Mouse (Mus musculus): ENCODE data around the gene Nfkbia. TPM values are rescaled to one million over a fixed set of nuclear protein-coding genes. Genes with fewer than 3 reads are reported as not detected.
A peak's percentile ranks its signal among the peaks of the same experiment; 100 is the strongest.

Nfkbia gene
- total and polyA plus RNA-seq, 2 experiments from 2014 or later: 79.0 to 86.6 TPM

- WGBS: 68% methylated on average over 6 of the region's 6 CpGs
- peak; percentile 42 for DNase-seq (ENCODE audit: low spot score)
Observed at GRCm38 (mm10) chr12:55484800-55485199, 7.6 kb downstream of the Nfkbia start.

DNA sequence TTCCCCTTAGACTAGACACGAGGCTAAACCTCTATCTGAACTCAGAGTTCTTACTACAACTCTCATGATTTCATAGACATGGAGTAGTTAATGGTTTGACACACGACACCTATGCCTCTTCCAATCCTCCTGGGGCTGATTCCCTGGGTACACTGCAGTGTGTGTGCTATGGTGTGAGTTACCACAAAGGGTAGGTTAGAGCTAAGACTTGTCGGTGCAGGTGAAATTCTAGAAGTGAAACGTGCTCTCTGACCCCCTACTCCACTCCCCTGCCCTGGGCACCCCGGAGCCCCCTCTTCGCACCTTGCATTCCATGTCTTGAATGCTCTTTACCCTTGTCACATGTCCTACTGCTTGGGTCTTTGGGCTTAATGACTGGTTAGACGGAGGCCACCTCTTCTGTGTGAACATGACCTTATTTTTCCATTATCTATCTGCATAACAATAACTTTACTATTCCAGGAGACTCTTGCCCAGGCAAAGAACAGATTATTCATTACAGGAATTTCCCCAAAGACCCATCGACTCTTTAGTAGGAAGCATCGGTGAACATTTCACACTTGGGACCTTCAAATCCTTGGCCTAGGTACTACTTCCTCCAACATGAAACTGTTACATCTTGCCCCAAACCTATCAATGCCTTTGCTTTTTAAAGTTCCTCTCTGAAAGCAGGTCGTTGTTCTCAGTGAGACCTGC lies 8.2 kb downstream of the Nfkbia start:
- Histone ChIP-seq H3K36me3 (ENCODE audit: insufficient read depth, low read length) (no peaks in the 10 kb centered on the region; the same call in 1 of the 2 replicates), H3K9me3 (ENCODE audit: low read length) (no peaks in the 10 kb centered on the region), H3K9ac (replicated peaks; ENCODE audit: low read length) (no peak overlapping the region), H3K4me2 (ENCODE audit: low read depth, low read length) (no peak overlapping the region), H3K27me3 (ENCODE audit: insufficient read depth, low read length) (no peaks in the 10 kb centered on the region), H3K27ac (no peak overlapping the region), H3K4me3 (ENCODE audit: low read length) (no peak overlapping the region), H3K4me1 (ENCODE audit: insufficient read depth, low read length) (0 out of 2 replicates have a peak, but pooled peaks cover 3% of the 10 kb centered on the region)
- no peak for ATAC-seq
- no peak for DNase-seq (ENCODE audit: low spot score)
- TF ChIP-seq CTCF (IDR thresholded peaks at IDR 0.05; ENCODE audit: low read depth): no peak
- 81% methylated on average over 10 of the region's 10 CpGs for WGBS

More at GRCm38 (mm10) chr12:55484800-55485199, 7.6 kb downstream of the Nfkbia start:
- no peak overlapping the region for H3K9ac ChIP-seq (replicated peaks; ENCODE audit: low read length)
- H3K27me3 ChIP-seq (ENCODE audit: insufficient read depth, low read length): no peaks in the 10 kb centered on the region
- no peak for TF ChIP-seq CTCF (IDR thresholded peaks at IDR 0.05; ENCODE audit: low read depth)
- no peak overlapping the region for H3K27ac ChIP-seq
- 0 out of 2 replicates have a peak, but pooled peaks cover 3% of the 10 kb centered on the region for H3K4me1 ChIP-seq (ENCODE audit: insufficient read depth, low read length)
- no peaks in the 10 kb centered on the region for H3K9me3 ChIP-seq (ENCODE audit: low read length)
- H3K4me3 ChIP-seq (ENCODE audit: low read length): no peak overlapping the region
- H3K36me3 ChIP-seq (ENCODE audit: insufficient read depth, low read length): no peaks in the 10 kb centered on the region; the same call in 1 of the 2 replicates
- peak; percentile 84 for ATAC-seq
- H3K4me2 ChIP-seq (ENCODE audit: low read depth, low read length): no peak overlapping the region

- Histone ChIP-seq H3K9me3 (ENCODE audit: low read length) (no peaks in the 10 kb centered on the region), H3K36me3 (ENCODE audit: insufficient read depth, low read length) (no peaks in the 10 kb centered on the region; the same call in 1 of the 2 replicates), H3K9ac (replicated peaks; ENCODE audit: low read length) (no peak overlapping the region), H3K4me1 (ENCODE audit: insufficient read depth, low read length) (no peaks in the 10 kb centered on the region), H3K27ac (no peak overlapping the region), H3K4me3 (ENCODE audit: low read length) (no peak overlapping the region), H3K4me2 (ENCODE audit: low read depth, low read length) (no peak overlapping the region), H3K27me3 (ENCODE audit: insufficient read depth, low read length) (no peaks in the 10 kb centered on the region)
- TF ChIP-seq CTCF (IDR thresholded peaks at IDR 0.05; ENCODE audit: low read depth): no peak
- 74% methylated on average over 5 of the region's 5 CpGs for WGBS
- no peak for ATAC-seq
- no peak for DNase-seq (ENCODE audit: low spot score)
Observed at GRCm38 (mm10) chr12:55483591-55483990, 8.9 kb downstream of the Nfkbia start.

DNA sequence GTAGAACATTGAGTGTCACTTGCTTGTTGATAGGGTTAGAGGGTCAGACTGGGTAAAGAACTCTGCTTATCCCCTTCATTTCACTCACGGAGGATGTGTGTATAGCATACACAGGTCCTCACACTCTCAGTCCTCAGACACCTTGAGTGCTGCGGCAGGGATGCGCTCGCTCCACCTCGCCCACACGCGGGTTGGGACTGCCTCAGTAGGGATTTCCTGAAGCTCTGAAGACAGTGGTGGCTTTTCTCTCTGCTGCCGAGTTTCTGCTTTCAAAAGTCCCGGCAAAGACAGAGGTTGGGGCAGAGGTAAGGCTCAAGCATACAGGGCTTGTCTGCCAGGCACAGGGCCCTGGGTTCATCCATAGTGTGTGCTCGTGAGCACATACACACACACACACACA lies 9.7 kb downstream of the Nfkbia start:
- Histone ChIP-seq H3K4me3 (ENCODE audit: low read length) (no peak overlapping the region), H3K4me1 (ENCODE audit: insufficient read depth, low read length) (no peaks in the 10 kb centered on the region), H3K36me3 (ENCODE audit: insufficient read depth, low read length) (no peaks in the 10 kb centered on the region), H3K27me3 (ENCODE audit: insufficient read depth, low read length) (no peaks in the 10 kb centered on the region), H3K9me3 (ENCODE audit: low read length) (no peaks in the 10 kb centered on the region), H3K27ac (no peak overlapping the region), H3K9ac (replicated peaks; ENCODE audit: low read length) (no peak overlapping the region), H3K4me2 (ENCODE audit: low read depth, low read length) (no peak overlapping the region)
- 81% methylated on average over 10 of the region's 10 CpGs for WGBS
- DNase-seq (ENCODE audit: low spot score) (no peak), ATAC-seq (no peak)
- no peak for TF ChIP-seq CTCF (IDR thresholded peaks at IDR 0.05; ENCODE audit: low read depth)

DNA sequence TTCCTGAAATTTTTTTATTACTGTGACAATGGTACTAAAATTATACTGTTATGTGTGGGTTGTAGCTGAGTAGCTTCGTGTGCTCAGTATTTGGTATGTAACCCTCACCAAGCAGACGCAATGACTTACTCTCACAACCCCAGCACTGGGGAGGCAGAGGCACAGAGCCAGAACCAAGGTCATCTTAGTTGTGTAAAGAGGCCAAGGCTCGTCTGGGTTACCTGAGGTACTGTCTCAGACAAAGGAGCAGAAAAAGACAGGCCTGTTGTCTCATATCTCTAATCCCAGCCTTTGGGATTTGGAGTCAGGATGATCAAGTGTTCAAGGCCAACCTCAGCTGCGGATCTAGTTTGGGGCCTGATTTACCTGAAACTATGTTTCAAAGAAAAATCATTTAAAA lies 10.7 kb downstream of the Nfkbia start:
- Histone ChIP-seq H3K4me2 (ENCODE audit: low read depth, low read length) (no peak overlapping the region), H3K4me3 (ENCODE audit: low read length) (no peak overlapping the region), H3K36me3 (ENCODE audit: insufficient read depth, low read length) (no peaks in the 10 kb centered on the region), H3K9ac (replicated peaks; ENCODE audit: low read length) (no peak overlapping the region), H3K27ac (no peak overlapping the region), H3K9me3 (ENCODE audit: low read length) (no peaks in the 10 kb centered on the region), H3K4me1 (ENCODE audit: insufficient read depth, low read length) (no peaks in the 10 kb centered on the region), H3K27me3 (ENCODE audit: insufficient read depth, low read length) (no peaks in the 10 kb centered on the region)
- no peak for TF ChIP-seq CTCF (IDR thresholded peaks at IDR 0.05; ENCODE audit: low read depth)
- DNase-seq (ENCODE audit: low spot score): no peak
- no peak for ATAC-seq
- WGBS: 85% methylated on average over 4 of the region's 4 CpGs

DNA sequence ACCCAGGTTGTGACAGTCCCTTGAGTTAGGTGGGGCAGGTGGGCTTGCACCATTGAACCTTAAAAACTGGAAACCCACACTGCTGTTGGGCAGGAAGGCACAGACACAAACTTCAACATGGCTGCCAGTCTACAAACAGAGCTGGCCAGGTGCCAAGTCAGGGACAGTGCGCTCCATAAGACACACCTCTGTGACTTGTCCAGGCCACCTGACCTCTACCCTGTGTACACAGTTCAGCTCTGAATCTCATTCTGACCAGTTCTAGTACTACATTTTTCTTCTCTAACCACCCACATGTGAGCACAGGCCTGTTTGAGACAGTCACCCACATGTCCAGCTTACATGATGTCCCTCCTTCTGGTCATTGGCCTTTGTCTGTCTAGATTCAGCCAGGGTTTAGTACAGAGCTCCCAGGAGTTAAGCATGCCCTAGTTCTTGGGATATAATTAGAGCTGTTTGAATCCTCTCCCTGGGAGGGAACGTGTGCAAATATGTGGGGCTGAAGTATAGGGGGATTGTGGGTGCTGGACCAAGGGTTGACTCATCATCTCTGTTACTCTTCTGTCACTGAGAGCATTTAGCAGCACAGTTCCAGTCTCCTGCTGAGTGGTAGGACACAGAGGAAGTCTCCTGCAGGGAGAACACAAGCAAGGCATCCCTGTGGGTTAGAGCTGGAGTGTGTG lies 11.8 kb downstream of the Nfkbia start:
- H3K4me3 ChIP-seq (ENCODE audit: low read length): no peak overlapping the region
- no peaks in the 10 kb centered on the region for H3K9me3 ChIP-seq (ENCODE audit: low read length)
- H3K27me3 ChIP-seq (ENCODE audit: insufficient read depth, low read length): no peaks in the 10 kb centered on the region
- no peak overlapping the region for H3K9ac ChIP-seq (replicated peaks; ENCODE audit: low read length)
- no peaks in the 10 kb centered on the region for H3K4me1 ChIP-seq (ENCODE audit: insufficient read depth, low read length)
- H3K4me2 ChIP-seq (ENCODE audit: low read depth, low read length): no peak overlapping the region
- ATAC-seq (no peak), DNase-seq (ENCODE audit: low spot score) (no peak)
- no peak overlapping the region for H3K27ac ChIP-seq
- no peak for TF ChIP-seq CTCF (IDR thresholded peaks at IDR 0.05; ENCODE audit: low read depth)
- no peaks in the 10 kb centered on the region for H3K36me3 ChIP-seq (ENCODE audit: insufficient read depth, low read length)
- WGBS: 85% methylated on average over 2 of the region's 2 CpGs

DNA sequence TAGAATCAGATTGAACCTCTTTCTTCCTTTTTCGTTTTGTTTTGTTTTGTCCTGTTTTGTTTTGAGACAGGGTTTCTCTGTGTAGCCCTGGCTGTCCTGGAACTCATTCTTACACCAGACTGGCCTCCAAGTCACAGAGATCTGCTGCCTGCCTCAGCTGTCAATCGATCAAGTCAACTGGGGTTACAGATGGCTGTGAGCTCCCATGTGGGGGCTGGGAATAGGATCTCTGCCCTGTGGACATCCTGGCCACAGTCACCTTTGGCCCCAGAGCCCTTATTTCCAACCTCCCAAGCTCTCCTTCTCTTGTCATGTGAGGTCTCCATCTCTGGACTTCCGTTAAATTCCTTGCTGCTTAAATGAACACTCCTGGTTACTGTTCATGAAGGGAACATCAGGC lies 13.5 kb downstream of the Nfkbia start:
- no peaks in the 10 kb centered on the region for H3K27me3 ChIP-seq (ENCODE audit: insufficient read depth, low read length)
- DNase-seq (ENCODE audit: low spot score) (no peak), ATAC-seq (no peak)
- no peak for TF ChIP-seq CTCF (IDR thresholded peaks at IDR 0.05; ENCODE audit: low read depth)
- no peak overlapping the region for H3K4me2 ChIP-seq (ENCODE audit: low read depth, low read length)
- no peak overlapping the region for H3K27ac ChIP-seq
- no peak overlapping the region for H3K9ac ChIP-seq (replicated peaks; ENCODE audit: low read length)
- 61% methylated on average over 3 of the region's 3 CpGs for WGBS
- no peaks in the 10 kb centered on the region for H3K36me3 ChIP-seq (ENCODE audit: insufficient read depth, low read length)
- H3K9me3 ChIP-seq (ENCODE audit: low read length): no peaks in the 10 kb centered on the region
- H3K4me3 ChIP-seq (ENCODE audit: low read length): no peak overlapping the region
- H3K4me1 ChIP-seq (ENCODE audit: insufficient read depth, low read length): no peaks in the 10 kb centered on the region

Data from hindbrain, postnatal 0 days (tissue).